Mouse (Mus musculus) common myeloid progenitor, adult 5-6 weeks (primary cell): ENCODE results near the gene 2810004N23Rik. TPM values are rescaled to one million over a fixed set of nuclear protein-coding genes. Genes with fewer than 3 reads are reported as not detected.

Experiments used
- ATAC-seq: replicated peaks from 2 replicates; pipeline ENCODE4 v1.8.0; 2016; ENCODE audit warnings: low read depth, mild to moderate bottlenecking, moderate TSS enrichment, inconsistent platforms; ENCODE audit not compliant: poor library complexity, severe bottlenecking
- total RNA-seq: library from RNA; stranded (forward); fragments of 200-1000, 187-1606 nt; gene quantifications from 2 replicates; pipeline ENCODE4 v1.2.3, GENCODE M21; 2017

The 2810004N23Rik gene
- total RNA-seq, 1 experiment from 2014 or later, result 69.2 TPM

GRCm38 (mm10) chr8:124793172-124793651, 69.7 kb downstream of the 2810004N23Rik start:
- ATAC-seq, result peak; percentile 83

- no peak for ATAC-seq
Measured at GRCm38 (mm10) chr8:124792708-124793107, 70.2 kb downstream of the 2810004N23Rik start, which contains the start of gene Trim67. TSS of gene Trim67 (plus strand) at chr8:124793092.

GRCm38 (mm10) chr8:124792186-124792585, 70.7 kb downstream of the 2810004N23Rik start:
- ATAC-seq, result peak; percentile 23; the same call in 1 of the 2 replicates

- ATAC-seq, result no peak
Measured at GRCm38 (mm10) chr8:124791751-124792150, 71.2 kb downstream of the 2810004N23Rik start.

- peak; percentile 19; the same call in 1 of the 2 replicates for ATAC-seq
Measured at GRCm38 (mm10) chr8:124790676-124791075, 72.2 kb downstream of the 2810004N23Rik start.

Other genes starting within 250 kb of the 2810004N23Rik start
- 3.3 and 5.4 TPM in 2 replicates for gene 2310022B05Rik, start 199.8 kb downstream of the 2810004N23Rik start, total RNA-seq
- gene Ttc13, start 141.1 kb downstream of the 2810004N23Rik start, total RNA-seq, result 43.7 and 50.6 TPM in 2 replicates
- 3.3 and 5.5 TPM in 2 replicates for gene Arv1, start 141.0 kb downstream of the 2810004N23Rik start, total RNA-seq
- not detected in 2 replicates for gene Fam89a, start 111.3 kb downstream of the 2810004N23Rik start, total RNA-seq
- gene Trim67, start 70.0 kb downstream of the 2810004N23Rik start, total RNA-seq, result not detected in 2 replicates
- gene Gnpat, start 87 bp downstream of the 2810004N23Rik start, total RNA-seq, result 69.3 and 90.7 TPM in 2 replicates
- gene Exoc8, start 34.6 kb upstream of the 2810004N23Rik start, total RNA-seq, result 15.2 and 16.2 TPM in 2 replicates
- 25.7 and 26.8 TPM in 2 replicates for gene Sprtn, start 34.8 kb upstream of the 2810004N23Rik start, total RNA-seq
- gene Egln1, start 86.2 kb upstream of the 2810004N23Rik start, total RNA-seq, result 19.4 and 24.8 TPM in 2 replicates
- 60.4 and 82.8 TPM in 2 replicates for gene Tsnax, start 149.9 kb upstream of the 2810004N23Rik start, total RNA-seq
- gene Disc1, start 191.1 kb upstream of the 2810004N23Rik start, total RNA-seq, result 1.1 and 2.3 TPM in 2 replicates